Mouse (Mus musculus) bone marrow macrophage, adult 2 months (primary cell): ENCODE measurements around the gene Oxnad1.

Source experiments
- CTCF ChIP-seq: IDR thresholded peaks from 2 replicates; pipeline ENCODE4 v1.5.1; 2012; ENCODE audit warnings: low read depth, mild to moderate bottlenecking, low read length, moderate library complexity
- POLR2A ChIP-seq: IDR thresholded peaks from 2 replicates; pipeline ENCODE4 v1.6.1; 2012; ENCODE audit warnings: mild to moderate bottlenecking, low read depth, low read length, borderline replicate concordance

GRCm38 (mm10) chr14:32083466-32083865, 1.7 kb upstream of the Oxnad1 start:
- TF ChIP-seq CTCF (no peak), POLR2A (no peak)
